Mouse (Mus musculus) common myeloid progenitor, adult 5-6 weeks (primary cell): ENCODE data around the gene Msantd1. TPM values are rescaled to one million over a fixed set of nuclear protein-coding genes. Genes with fewer than 3 reads are reported as not detected.
"Not testable (repeated sequence)": the region's sequence is repeated elsewhere in the genome, so short reads cannot be mapped to it uniquely, and the experiment has no call there.

ENCODE experiments used
- ATAC-seq: replicated peaks from 2 replicates; pipeline ENCODE4 v1.8.0; 2016; ENCODE audit warnings: low read depth, mild to moderate bottlenecking, moderate TSS enrichment, inconsistent platforms; ENCODE audit not compliant: poor library complexity, severe bottlenecking
- total RNA-seq: library from RNA; stranded (forward); fragments of 200-1000, 187-1606 nt; gene quantifications from 2 replicates; pipeline ENCODE4 v1.2.3, GENCODE M21; 2017

Gene Msantd1
- total RNA-seq = 1.0 and 2.7 TPM in 2 replicates

DNA sequence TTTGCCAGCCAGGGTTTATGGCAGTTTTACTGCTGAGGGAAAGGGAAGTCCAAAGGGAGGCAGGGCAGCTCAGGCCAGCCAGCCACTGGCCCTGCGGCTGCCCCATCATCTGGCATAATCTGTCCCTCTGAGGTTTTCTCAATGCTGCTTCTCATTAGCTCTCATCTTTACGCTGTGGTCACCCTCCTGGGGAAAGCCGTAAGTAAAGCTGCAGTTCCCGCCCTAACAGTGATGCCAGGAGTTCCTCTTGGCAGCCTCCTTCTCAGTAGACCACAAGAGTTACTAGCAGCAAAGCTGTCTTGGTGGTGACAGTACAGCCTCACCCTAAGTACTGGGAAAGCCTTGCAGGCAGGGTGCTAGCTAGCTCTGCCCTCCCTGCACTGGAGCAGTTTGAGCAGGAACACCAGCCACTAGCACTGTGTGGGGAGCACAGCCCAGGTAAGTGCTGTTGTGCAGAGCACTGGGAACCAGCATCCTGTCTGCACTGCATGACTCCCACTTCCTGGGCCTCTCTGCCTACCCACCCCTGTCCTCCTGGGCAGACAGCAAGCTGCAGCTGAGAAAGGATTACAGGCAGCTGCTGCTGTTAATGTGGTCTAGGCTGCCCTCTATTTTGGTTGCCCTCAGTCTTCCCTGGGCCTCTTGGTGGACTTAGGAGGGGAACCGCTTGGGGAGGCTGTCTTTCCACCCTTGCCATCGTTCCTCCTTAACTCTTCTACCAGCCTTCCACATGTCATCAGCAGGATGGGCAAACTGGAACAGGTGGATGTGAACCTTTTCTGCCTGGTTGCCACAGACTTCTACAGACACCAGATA lies at the start of gene Msantd1:
Msantd1 (plus strand) TSS at position 103 of the 816 bp plus-strand sequence.
- peak; percentile 90 for ATAC-seq

DNA sequence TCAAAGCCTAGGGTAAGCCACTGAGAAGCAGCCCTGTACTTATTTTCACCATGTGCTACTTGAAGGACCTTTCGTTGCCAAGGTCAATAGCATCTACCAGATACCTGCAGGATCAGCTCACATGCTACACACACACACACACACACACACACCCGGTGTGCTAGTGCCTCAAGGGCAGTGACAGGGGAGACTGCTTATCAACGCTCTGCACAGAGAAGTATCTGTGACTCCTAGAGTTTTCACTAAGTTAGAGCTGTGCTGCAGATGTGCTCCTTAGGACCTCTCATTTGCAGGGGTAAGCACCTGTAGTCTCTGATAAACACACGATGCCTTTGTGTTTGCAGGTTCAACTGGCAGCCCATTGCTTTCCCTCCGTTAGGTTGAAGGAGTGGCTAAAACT lies 42.4 kb upstream of the Msantd1 start:
- ATAC-seq = no peak

- not testable (repeated sequence) for ATAC-seq
Observed at GRCm38 (mm10) chr5:34880307-34880706, 27.5 kb upstream of the Msantd1 start.

GRCm38 (mm10) chr5:34881023-34881422 lies 26.8 kb upstream of the Msantd1 start:
- peak; percentile 78 for ATAC-seq

GRCm38 (mm10) chr5:34885250-34885649 lies 22.6 kb upstream of the Msantd1 start:
- no peak for ATAC-seq

DNA sequence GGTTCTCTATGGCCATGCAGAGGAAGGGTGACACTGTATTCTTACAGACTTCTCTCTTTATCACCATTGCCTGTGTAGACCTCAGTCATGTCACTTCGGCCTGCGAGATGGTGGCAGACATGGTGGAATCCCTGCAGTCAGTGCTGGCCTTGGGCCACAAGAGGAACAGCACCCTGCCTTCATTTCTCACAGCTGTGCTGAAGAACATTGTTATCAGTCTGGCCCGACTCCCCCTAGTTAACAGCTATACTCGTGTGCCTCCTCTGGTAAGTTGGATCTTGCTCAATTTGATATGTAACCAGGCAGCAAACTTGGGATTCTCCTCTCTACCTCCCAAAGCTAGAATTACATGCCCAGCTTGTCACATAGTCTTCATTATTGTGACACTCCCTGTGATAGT lies 18.6 kb upstream of the Msantd1 start:
- ATAC-seq = no peak

DNA sequence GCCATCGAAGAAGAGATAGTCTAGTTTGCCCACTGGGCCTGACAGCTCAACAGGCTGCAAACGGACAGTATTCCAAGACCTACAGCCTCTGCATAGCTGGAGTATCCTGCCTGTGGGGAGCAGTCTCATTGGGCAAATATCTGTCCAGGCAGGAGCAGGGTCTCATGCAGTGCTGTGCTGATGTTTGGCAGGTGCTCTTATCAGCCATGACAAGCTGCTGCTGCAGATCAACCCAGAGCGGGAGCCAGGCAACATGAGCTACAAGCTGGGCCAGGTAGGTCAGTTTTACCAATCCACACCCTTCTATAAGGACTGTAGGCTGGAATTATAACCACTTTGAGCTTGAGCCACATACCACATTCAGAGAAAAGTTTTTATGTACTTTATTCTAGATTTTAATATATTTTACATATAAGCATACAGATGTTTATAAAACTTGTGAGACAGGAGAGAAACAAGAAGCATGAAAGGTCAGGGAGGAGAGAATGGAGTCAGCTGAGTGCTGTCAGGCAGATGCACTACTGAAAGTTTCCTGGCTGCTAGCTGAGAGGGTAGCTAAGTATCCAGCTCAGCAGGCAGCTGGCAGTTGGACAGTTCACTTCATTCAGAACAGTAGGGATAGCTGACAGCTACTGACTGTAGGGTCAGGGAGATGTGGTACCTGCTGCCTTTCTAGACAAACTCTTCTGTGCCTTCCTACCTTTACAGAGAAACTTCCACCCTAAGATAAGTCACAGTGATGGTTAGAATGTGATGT lies 10.9 kb upstream of the Msantd1 start:
- ATAC-seq = no peak

- no peak for ATAC-seq
Observed at GRCm38 (mm10) chr5:34899787-34900469, 7.9 kb upstream of the Msantd1 start.

DNA sequence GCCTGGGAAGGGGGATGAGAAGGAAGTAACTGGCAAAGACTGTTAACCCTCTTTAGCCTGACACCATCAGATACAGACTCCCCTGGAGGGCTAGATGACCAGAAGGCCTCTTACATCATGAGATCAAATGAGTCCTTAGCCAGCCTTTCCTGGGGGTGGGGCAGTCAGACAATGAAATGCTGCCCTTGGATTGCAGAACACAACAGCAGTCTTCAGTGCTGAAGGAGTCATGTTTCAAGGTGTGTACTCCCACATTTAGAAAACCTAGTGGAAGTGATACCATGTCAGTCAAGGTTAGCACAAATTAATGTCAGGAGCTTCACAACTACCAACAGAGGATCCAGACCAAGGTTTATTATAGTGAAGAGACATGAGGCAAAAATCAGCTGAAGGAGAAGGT lies 5.4 kb upstream of the Msantd1 start:
- no peak for ATAC-seq

GRCm38 (mm10) chr5:34902811-34903385 lies 4.9 kb upstream of the Msantd1 start:
- ATAC-seq = no peak

GRCm38 (mm10) chr5:34904412-34904811 lies 3.4 kb upstream of the Msantd1 start:
- no peak for ATAC-seq

DNA sequence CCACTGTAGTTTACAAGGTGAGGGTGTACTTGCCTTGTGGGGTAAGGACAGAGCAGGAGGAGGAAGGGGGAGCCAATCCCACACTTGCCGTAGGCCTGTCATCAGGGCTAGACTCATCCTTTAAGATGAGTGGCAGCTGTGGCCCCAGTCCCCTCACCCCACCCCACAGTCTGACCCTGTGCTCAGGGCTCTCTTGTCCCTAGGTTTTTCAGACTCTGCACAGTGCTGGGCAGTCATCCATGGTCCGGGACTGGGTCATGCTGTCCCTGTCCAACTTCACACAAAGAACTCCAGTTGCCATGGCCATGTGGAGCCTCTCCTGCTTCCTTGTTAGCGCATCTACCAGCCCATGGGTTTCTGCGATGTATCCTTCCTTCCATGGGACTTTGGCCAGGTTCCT lies 582 bp upstream of the Msantd1 start:
- ATAC-seq = no peak

- no peak; the same call in 1 of the 2 replicates for ATAC-seq
Observed at GRCm38 (mm10) chr5:34908726-34909633, 1.2 kb downstream of the Msantd1 start.

- ATAC-seq = no peak
Observed at GRCm38 (mm10) chr5:34909634-34910503, 2.1 kb downstream of the Msantd1 start.

DNA sequence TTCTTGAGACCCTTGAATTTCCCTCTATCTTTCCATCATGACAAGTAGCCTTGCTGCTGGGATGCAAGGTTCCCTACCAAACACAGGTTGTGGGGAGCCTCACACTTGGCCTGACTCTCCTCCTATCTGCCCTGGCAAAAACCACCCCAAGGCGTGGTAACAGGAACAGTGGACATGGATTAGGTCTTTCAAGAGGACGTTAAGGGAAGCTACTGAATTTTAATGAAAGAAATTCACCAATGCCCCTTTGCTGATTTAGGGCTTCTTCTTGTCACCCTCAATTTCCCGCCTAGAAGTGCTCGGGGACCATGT lies 2.6 kb downstream of the Msantd1 start:
- ATAC-seq = no peak

DNA sequence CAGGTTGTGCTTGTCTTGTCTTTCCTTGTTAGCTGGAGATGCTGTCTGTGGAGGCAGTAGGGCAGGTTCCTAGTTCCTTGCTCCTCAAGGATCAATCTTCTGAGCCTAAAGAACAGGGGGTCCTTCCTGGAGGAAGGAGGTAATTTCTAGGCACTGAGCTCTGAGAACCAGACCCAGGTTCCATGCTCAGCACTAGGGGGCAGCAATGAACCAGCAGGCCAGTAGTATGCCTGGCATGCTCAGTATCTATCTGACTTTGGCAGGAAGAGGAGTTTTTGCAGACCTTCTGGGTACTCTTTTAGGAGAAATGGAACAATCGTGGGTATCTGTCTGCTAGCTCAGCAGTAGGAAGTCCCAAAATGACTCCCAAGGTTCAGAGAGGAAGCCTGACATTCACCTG lies 8.0 kb downstream of the Msantd1 start:
- peak; percentile 84 for ATAC-seq

DNA sequence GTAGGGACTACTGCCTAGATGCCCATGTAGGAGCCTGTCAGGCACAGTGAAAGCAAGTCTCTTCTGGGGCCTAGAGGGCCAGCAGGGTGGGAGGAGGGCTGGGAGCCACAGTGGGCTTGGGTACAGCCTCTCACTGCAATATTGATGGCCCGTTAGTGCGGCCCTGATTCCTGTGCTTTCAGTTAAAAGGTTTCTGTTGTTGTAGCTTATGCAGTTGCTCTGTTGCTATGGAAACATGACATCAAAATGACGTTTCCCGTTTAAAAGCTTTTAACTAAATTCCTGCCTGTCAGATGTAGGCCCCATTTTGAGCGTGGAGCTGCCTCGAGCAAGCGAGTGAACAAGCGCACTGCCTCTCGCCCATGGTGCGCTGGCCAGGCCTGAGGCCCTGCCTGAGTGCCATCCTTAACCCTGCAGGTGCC lies 9.4 kb downstream of the Msantd1 start:
- ATAC-seq = no peak

- no peak for ATAC-seq
Observed at GRCm38 (mm10) chr5:34918785-34919184, 11.0 kb downstream of the Msantd1 start.

- ATAC-seq = no peak
Observed at GRCm38 (mm10) chr5:34922531-34922930, 14.7 kb downstream of the Msantd1 start.
